13 mouse cellular contexts compared by ENCODE assay signal in genomic region chr11:101936421-101936820, GRCm38 (mm10). TPM values are rescaled to one million over a fixed set of nuclear protein-coding genes. Genes with fewer than 3 reads are reported as not detected.
DNase-seq lines count a peak whose midpoint lies in the region; ATAC-seq and TF ChIP-seq lines count a peak whose summit lies in the region.
"Had no signal": no experiment of that assay in that cellular context is flagged by ENCODE, and none has a peak within 500 bp of the region (broad histone marks: within the 10 kb centered on the region; RNA-seq: fewer than 3 reads in every experiment).

No protein-coding gene starts in this region.

- H3K27me3 ChIP-seq in heart, embryonic 11.5 days (ENCODE audit: control insufficient read depth, insufficient read depth, low read length), result 0 out of 2 replicates have a peak, but pooled peaks cover 3% of the 10 kb centered on the region
- H3K27me3 ChIP-seq in midbrain, embryonic 14.5 days (ENCODE audit: control insufficient read depth, insufficient read depth, low read length), result no peaks in the 10 kb centered on the region
- no peaks in the 10 kb centered on the region for H3K27me3 ChIP-seq in midbrain, postnatal 0 days (ENCODE audit: insufficient read depth, low read length)
- no peaks in the 10 kb centered on the region for H3K27me3 ChIP-seq in hindbrain, embryonic 16.5 days (replicated peaks; ENCODE audit: control insufficient read depth, insufficient read depth, low read length)
- H3K27me3 ChIP-seq in kidney, embryonic 14.5 days (ENCODE audit: control insufficient read depth, insufficient read depth, low read length), result no peaks in the 10 kb centered on the region

- no peak for ATAC-seq in heart, embryonic 11.5 days (replicated peaks; ENCODE audit: insufficient number of reproducible peaks, low FRiP score, low TSS enrichment)
- ATAC-seq in midbrain, embryonic 14.5 days (ENCODE audit: low FRiP score, low TSS enrichment), result no peak
- ATAC-seq in midbrain, postnatal 0 days (ENCODE audit: low FRiP score), result no peak
- no peak for ATAC-seq in hindbrain, embryonic 16.5 days
- ATAC-seq in kidney, embryonic 14.5 days (ENCODE audit: low FRiP score, low TSS enrichment), result no peak

- no peak for TF ChIP-seq CTCF in midbrain, postnatal 0 days (IDR thresholded peaks at IDR 0.05)

- DNase-seq in heart, postnatal 14 days, result no peak
- DNase-seq in midbrain, embryonic 14.5 days, result no peak
- no peak for DNase-seq in midbrain, postnatal 0 days (ENCODE audit: low spot score)
- no peak for DNase-seq in testis, postnatal 14 days (ENCODE audit: low spot score)
- no peak for DNase-seq in thymus, postnatal 4 days

- intact Hi-C loops in heart, postnatal 14 days (cut with DNase I), result no loop called here

- peak overlapping the region; percentile 39; the same call in 1 of the 2 replicates for H3K4me3 ChIP-seq in heart, embryonic 11.5 days (ENCODE audit: low read depth, low read length)
- H3K4me3 ChIP-seq in midbrain, embryonic 14.5 days (replicated peaks; ENCODE audit: low read depth, low read length), result no peak overlapping the region
- H3K4me3 ChIP-seq in midbrain, postnatal 0 days (ENCODE audit: low read depth, low read length), result no peak overlapping the region
- H3K4me3 ChIP-seq in hindbrain, embryonic 16.5 days (ENCODE audit: low read length), result no peak overlapping the region
- no peak overlapping the region for H3K4me3 ChIP-seq in kidney, embryonic 14.5 days (ENCODE audit: low read length)

- no peak overlapping the region for H3K27ac ChIP-seq in heart, embryonic 11.5 days (ENCODE audit: low read depth, low read length)
- H3K27ac ChIP-seq in midbrain, embryonic 14.5 days (replicated peaks; ENCODE audit: low read depth, low read length), result no peak overlapping the region
- no peak overlapping the region for H3K27ac ChIP-seq in midbrain, postnatal 0 days (ENCODE audit: low read depth, low read length)
- no peak overlapping the region for H3K27ac ChIP-seq in hindbrain, embryonic 16.5 days (ENCODE audit: low read depth, low read length)
- no peak overlapping the region for H3K27ac ChIP-seq in kidney, embryonic 14.5 days (ENCODE audit: low read depth, low read length)
- H3K27ac ChIP-seq: midbrain, embryonic 12.5 days had no signal

- H3K9ac ChIP-seq in heart, embryonic 11.5 days (ENCODE audit: low read depth, low read length), result no peak overlapping the region
- no peak overlapping the region for H3K9ac ChIP-seq in midbrain, embryonic 14.5 days (replicated peaks; ENCODE audit: low read length)
- no peak overlapping the region for H3K9ac ChIP-seq in midbrain, postnatal 0 days (replicated peaks; ENCODE audit: low read length, poor library complexity, severe bottlenecking)
- no peak overlapping the region for H3K9ac ChIP-seq in hindbrain, embryonic 16.5 days (ENCODE audit: low read depth, low read length)
- H3K9ac ChIP-seq in kidney, embryonic 14.5 days (ENCODE audit: low read depth, low read length), result no peak overlapping the region

- H3K4me2 ChIP-seq in heart, embryonic 11.5 days, result peak overlapping the region; percentile 70
- peak overlapping the region; percentile 69 for H3K4me2 ChIP-seq in midbrain, embryonic 14.5 days (ENCODE audit: low read length)
- no peak overlapping the region for H3K4me2 ChIP-seq in midbrain, postnatal 0 days (ENCODE audit: low read depth, low read length, poor library complexity, severe bottlenecking)
- peak overlapping the region; percentile 81 for H3K4me2 ChIP-seq in hindbrain, embryonic 16.5 days (ENCODE audit: low read length)
- H3K4me2 ChIP-seq in kidney, embryonic 14.5 days (replicated peaks; ENCODE audit: low read depth, low read length), result no peak overlapping the region

- no peaks in the 10 kb centered on the region for H3K36me3 ChIP-seq in heart, embryonic 11.5 days (ENCODE audit: control insufficient read depth, insufficient read depth, low read length)
- no peaks in the 10 kb centered on the region for H3K36me3 ChIP-seq in midbrain, embryonic 14.5 days (ENCODE audit: control insufficient read depth, insufficient read depth, low read length)
- H3K36me3 ChIP-seq in midbrain, postnatal 0 days (ENCODE audit: insufficient read depth, low read length), result no peaks in the 10 kb centered on the region
- no peaks in the 10 kb centered on the region for H3K36me3 ChIP-seq in hindbrain, embryonic 16.5 days (ENCODE audit: control insufficient read depth, insufficient read depth, low read length)
- H3K36me3 ChIP-seq in kidney, embryonic 14.5 days (ENCODE audit: control insufficient read depth, insufficient read depth, low read length), result no peaks in the 10 kb centered on the region
- H3K36me3 ChIP-seq: midbrain, embryonic 12.5 days had no signal

- 31% methylated on average over 7 of the region's 7 CpGs for WGBS in heart, embryonic 11.5 days (ENCODE audit: insufficient replicate concordance)
- WGBS in midbrain, embryonic 14.5 days, result 31% methylated on average over 7 of the region's 7 CpGs
- 39% methylated on average over 7 of the region's 7 CpGs for WGBS in midbrain, postnatal 0 days
- WGBS in hindbrain, embryonic 16.5 days, result 42% methylated on average over 7 of the region's 7 CpGs
- 36% methylated on average over 7 of the region's 7 CpGs for WGBS in kidney, embryonic 14.5 days

- H3K9me3 ChIP-seq in heart, embryonic 11.5 days (replicated peaks; ENCODE audit: control insufficient read depth, low read length), result no peaks in the 10 kb centered on the region
- H3K9me3 ChIP-seq in midbrain, embryonic 14.5 days (ENCODE audit: control insufficient read depth, low read length), result no peaks in the 10 kb centered on the region
- H3K9me3 ChIP-seq in midbrain, postnatal 0 days (ENCODE audit: low read length), result no peaks in the 10 kb centered on the region
- no peaks in the 10 kb centered on the region for H3K9me3 ChIP-seq in hindbrain, embryonic 16.5 days (ENCODE audit: control insufficient read depth, low read length)
- H3K9me3 ChIP-seq in kidney, embryonic 14.5 days (ENCODE audit: control insufficient read depth, low read length), result no peaks in the 10 kb centered on the region
- H3K9me3 ChIP-seq: midbrain, embryonic 12.5 days had no signal

- H3K4me1 ChIP-seq in heart, embryonic 11.5 days (ENCODE audit: control insufficient read depth, insufficient read depth, low read length), result peaks cover 14% of the 10 kb centered on the region
- peaks cover 4% of the 10 kb centered on the region; the same call in 1 of the 2 replicates for H3K4me1 ChIP-seq in midbrain, embryonic 14.5 days (ENCODE audit: control insufficient read depth, insufficient read depth, low read length)
- H3K4me1 ChIP-seq in midbrain, postnatal 0 days (ENCODE audit: insufficient read depth, low read length), result no peaks in the 10 kb centered on the region
- peaks cover 5% of the 10 kb centered on the region; the same call in 1 of the 2 replicates for H3K4me1 ChIP-seq in hindbrain, embryonic 16.5 days (ENCODE audit: control insufficient read depth, insufficient read depth, low read depth, low read length)
- peaks cover 22% of the 10 kb centered on the region for H3K4me1 ChIP-seq in kidney, embryonic 14.5 days (ENCODE audit: control insufficient read depth, insufficient read depth, low read length)

RNA-seq across cellular contexts. Expression of gene Sost, which starts 30.4 kb away (rescaled TPM):
- polyA plus RNA-seq in heart, embryonic 11.5 days (2014; fragmentation: Nextera tagmentation; extraction: Ambion mirVana), result 0.10 and 0.43 TPM in 2 replicates
- total RNA-seq in heart, postnatal 14 days (2021), result 1 to 10 TPM in 1 of 2 experiments, under 1 TPM in 1; 0.68 to 1.3 TPM
- polyA plus RNA-seq in midbrain, embryonic 14.5 days (2014; fragmentation: Nextera tagmentation; extraction: Ambion mirVana), result not detected in 2 replicates
- 0.11 TPM in 1 of 2 replicates, not detected in the other for total RNA-seq in midbrain, postnatal 0 days (2014; rRNA removed)
- polyA plus RNA-seq in midbrain, postnatal 0 days (2015; fragmentation: Nextera tagmentation; extraction: Ambion mirVana), result 0.12 TPM in 1 of 2 replicates, not detected in the other
- 0.10 and 0.12 TPM in 2 replicates for polyA plus RNA-seq in hindbrain, embryonic 16.5 days (2015; fragmentation: Nextera tagmentation; extraction: Ambion mirVana)
- 0.09 and 0.73 TPM in 2 replicates for polyA plus RNA-seq in kidney, embryonic 14.5 days (2014; fragmentation: Nextera tagmentation; extraction: Ambion mirVana)
- polyA plus RNA-seq: embryonic facial prominence, embryonic 11.5 days had no signal

RNA-seq across cellular contexts. Expression of gene Meox1, which starts 42.2 kb away (rescaled TPM):
- polyA plus RNA-seq in heart, embryonic 11.5 days (2014; fragmentation: Nextera tagmentation; extraction: Ambion mirVana), result 13.2 and 14.5 TPM in 2 replicates
- total RNA-seq in heart, postnatal 14 days (2021), result 10 to 100 TPM; 13.4 to 18.0 TPM
- polyA plus RNA-seq in midbrain, embryonic 14.5 days (2014; fragmentation: Nextera tagmentation; extraction: Ambion mirVana), result 0.25 and 0.40 TPM in 2 replicates
- 0.66 and 1.0 TPM in 2 replicates for total RNA-seq in midbrain, postnatal 0 days (2014; rRNA removed)
- polyA plus RNA-seq in midbrain, postnatal 0 days (2015; fragmentation: Nextera tagmentation; extraction: Ambion mirVana), result 0.83 and 1.2 TPM in 2 replicates
- 0.96 and 0.99 TPM in 2 replicates for polyA plus RNA-seq in hindbrain, embryonic 16.5 days (2015; fragmentation: Nextera tagmentation; extraction: Ambion mirVana)
- 12.7 and 15.6 TPM in 2 replicates for polyA plus RNA-seq in kidney, embryonic 14.5 days (2014; fragmentation: Nextera tagmentation; extraction: Ambion mirVana)

RNA-seq across cellular contexts. Expression of gene Cfap97d1, which starts 47.7 kb away (rescaled TPM):
- not detected in 2 replicates for polyA plus RNA-seq in heart, embryonic 11.5 days (2014; fragmentation: Nextera tagmentation; extraction: Ambion mirVana)
- not detected for total RNA-seq in heart, postnatal 14 days (2021)
- not detected in 2 replicates for polyA plus RNA-seq in midbrain, embryonic 14.5 days (2014; fragmentation: Nextera tagmentation; extraction: Ambion mirVana)
- total RNA-seq in midbrain, postnatal 0 days (2014; rRNA removed), result not detected in 2 replicates
- polyA plus RNA-seq in midbrain, postnatal 0 days (2015; fragmentation: Nextera tagmentation; extraction: Ambion mirVana), result not detected in 2 replicates
- polyA plus RNA-seq in hindbrain, embryonic 16.5 days (2015; fragmentation: Nextera tagmentation; extraction: Ambion mirVana), result not detected in 2 replicates
- polyA plus RNA-seq in kidney, embryonic 14.5 days (2014; fragmentation: Nextera tagmentation; extraction: Ambion mirVana), result not detected in 2 replicates
- total RNA-seq: heart, postnatal 36 days; layer of hippocampus, adult 18-20 months had no signal
- polyA plus RNA-seq: embryonic facial prominence, embryonic 11.5 days; limb, embryonic 11.5 days; midbrain, embryonic 12.5 days had no signal

RNA-seq across cellular contexts. Expression of gene Dusp3, which starts 50.4 kb away (rescaled TPM):
- polyA plus RNA-seq in heart, embryonic 11.5 days (2014; fragmentation: Nextera tagmentation; extraction: Ambion mirVana), result 49.2 and 49.4 TPM in 2 replicates
- 100 to 1,000 TPM; 130 to 137 TPM for total RNA-seq in heart, postnatal 14 days (2021)
- polyA plus RNA-seq in midbrain, embryonic 14.5 days (2014; fragmentation: Nextera tagmentation; extraction: Ambion mirVana), result 16.5 and 17.2 TPM in 2 replicates
- 36.3 and 54.3 TPM in 2 replicates for total RNA-seq in midbrain, postnatal 0 days (2014; rRNA removed)
- polyA plus RNA-seq in midbrain, postnatal 0 days (2015; fragmentation: Nextera tagmentation; extraction: Ambion mirVana), result 44.1 and 48.5 TPM in 2 replicates
- 32.1 and 33.4 TPM in 2 replicates for polyA plus RNA-seq in hindbrain, embryonic 16.5 days (2015; fragmentation: Nextera tagmentation; extraction: Ambion mirVana)
- polyA plus RNA-seq in kidney, embryonic 14.5 days (2014; fragmentation: Nextera tagmentation; extraction: Ambion mirVana), result 23.3 and 25.3 TPM in 2 replicates

Comparison
In these comparisons a context has a peak if more than half of its experiments do, and no peak if none do; other contexts are left out.
1. H3K4me2 ChIP-seq: peak in heart, embryonic 11.5 days (single experiment), midbrain, embryonic 14.5 days (single experiment) and hindbrain, embryonic 16.5 days (single experiment); none in midbrain, postnatal 0 days (single experiment) and kidney, embryonic 14.5 days (single experiment).